Mouse (Mus musculus) neural tube, embryonic 12.5 days (tissue): ENCODE results near the gene Prune1. TPM values are rescaled to one million over a fixed set of nuclear protein-coding genes. Genes with fewer than 3 reads are reported as not detected.
A peak's percentile ranks its signal among the peaks of the same experiment; 100 is the strongest.

Experiments
- ATAC-seq: fragments of 200-750 bp; cut with Nextera tagmentation; 2 replicates; pipeline ENCODE4 v1.8.0; 2017; ENCODE audit warnings: low read depth, mild to moderate bottlenecking, moderate TSS enrichment, moderate library complexity; ENCODE audit not compliant: low FRiP score
- H3K27ac ChIP-seq: fragments of 300-500 bp; sonication (generic); 2 replicates; pipeline ENCODE4 v1.5.1; 2016
- H3K27me3 ChIP-seq: fragments of 300-500 bp; sonication (generic); replicated peaks from 2 replicates; pipeline ENCODE4 v1.6.1; 2016; ENCODE audit warnings: mild to moderate bottlenecking
- H3K36me3 ChIP-seq: fragments of 300-500 bp; sonication (generic); 2 replicates; pipeline ENCODE4 v1.6.1; 2016; ENCODE audit warnings: mild to moderate bottlenecking
- H3K4me1 ChIP-seq: fragments of 300-500 bp; sonication (generic); 2 replicates; pipeline ENCODE4 v1.6.1; 2016
- H3K4me2 ChIP-seq: fragments of 300-500 bp; sonication (generic); replicated peaks from 2 replicates; pipeline ENCODE4 v1.6.1; 2016; ENCODE audit warnings: mild to moderate bottlenecking
- H3K4me3 ChIP-seq: fragments of 300-500 bp; sonication (generic); 2 replicates; pipeline ENCODE4 v1.5.1; 2016
- H3K9ac ChIP-seq: fragments of 300-500 bp; sonication (generic); 2 replicates; pipeline ENCODE4 v1.6.1; 2016; ENCODE audit warnings: mild to moderate bottlenecking
- H3K9me3 ChIP-seq: fragments of 300-500 bp; sonication (generic); 2 replicates; pipeline ENCODE4 v1.6.1; 2016; ENCODE audit warnings: mild to moderate bottlenecking
- WGBS: fragments of 180-500 bp; shearing (Covaris S2); methylation state at CpG from one replicate; pipeline ENCODE4 v1.1.7; 2016; 5-methylcytosine and 5-hydroxymethylcytosine counted together
- polyA plus RNA-seq: library from polyadenylated mRNA; unstranded; fragments of >200 nt; fragmentation: Nextera tagmentation; extraction: Ambion mirVana; gene quantifications from 2 replicates; pipeline ENCODE4 v1.2.1, GENCODE M21; 2016

Gene Prune1
- polyA plus RNA-seq, 1 experiment from 2014 or later: 36.1 TPM

DNA sequence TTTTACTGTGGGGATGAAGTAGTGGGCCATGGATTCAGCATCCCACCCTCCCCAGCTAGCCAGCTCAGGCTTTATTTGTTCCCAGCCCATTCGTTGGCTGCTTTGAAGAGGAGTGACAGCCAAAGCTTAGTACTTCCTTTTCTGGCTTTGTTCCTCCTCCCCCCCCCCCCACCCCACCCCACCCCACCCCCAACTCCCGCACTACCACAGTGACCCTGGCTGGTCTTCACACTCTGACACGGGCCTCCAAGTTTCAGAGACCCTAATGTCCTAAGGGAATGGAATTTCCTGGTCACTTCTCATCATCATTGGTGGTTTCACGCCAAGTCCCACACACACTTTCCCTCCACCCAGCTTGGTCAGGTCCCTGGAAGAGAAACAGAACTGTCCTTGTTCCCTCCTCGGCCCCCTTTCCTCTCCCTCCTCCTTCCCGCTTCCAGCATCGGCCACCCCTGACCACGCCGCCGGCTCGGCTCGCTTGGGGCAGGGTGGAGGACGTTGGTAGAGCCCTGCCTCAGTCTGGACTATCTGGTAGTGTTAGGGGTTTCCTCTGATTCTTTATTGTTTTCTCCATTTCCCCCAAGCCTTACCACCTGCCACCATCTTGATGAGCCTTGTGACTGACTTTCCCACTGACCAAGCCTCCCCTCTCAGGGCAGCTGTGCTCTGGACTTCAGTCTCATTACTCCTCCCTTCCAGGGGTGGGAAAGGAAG lies 51.9 kb downstream of the Prune1 start:
- peak; percentile 10; the same call in 1 of the 2 replicates for ATAC-seq
- 1% methylated on average over 13 of the region's 13 CpGs for WGBS
- H3K9me3 ChIP-seq: no peaks in the 10 kb centered on the region
- peak overlapping the region; percentile 99 for H3K4me3 ChIP-seq
- peaks cover 44% of the 10 kb centered on the region for H3K4me1 ChIP-seq
- peak overlapping the region; percentile 95 for H3K27ac ChIP-seq
- peak overlapping the region; percentile 98 for H3K9ac ChIP-seq
- peak overlapping the region; percentile 87 for H3K4me2 ChIP-seq
- H3K36me3 ChIP-seq: peaks cover 44% of the 10 kb centered on the region
- no peaks in the 10 kb centered on the region for H3K27me3 ChIP-seq

DNA sequence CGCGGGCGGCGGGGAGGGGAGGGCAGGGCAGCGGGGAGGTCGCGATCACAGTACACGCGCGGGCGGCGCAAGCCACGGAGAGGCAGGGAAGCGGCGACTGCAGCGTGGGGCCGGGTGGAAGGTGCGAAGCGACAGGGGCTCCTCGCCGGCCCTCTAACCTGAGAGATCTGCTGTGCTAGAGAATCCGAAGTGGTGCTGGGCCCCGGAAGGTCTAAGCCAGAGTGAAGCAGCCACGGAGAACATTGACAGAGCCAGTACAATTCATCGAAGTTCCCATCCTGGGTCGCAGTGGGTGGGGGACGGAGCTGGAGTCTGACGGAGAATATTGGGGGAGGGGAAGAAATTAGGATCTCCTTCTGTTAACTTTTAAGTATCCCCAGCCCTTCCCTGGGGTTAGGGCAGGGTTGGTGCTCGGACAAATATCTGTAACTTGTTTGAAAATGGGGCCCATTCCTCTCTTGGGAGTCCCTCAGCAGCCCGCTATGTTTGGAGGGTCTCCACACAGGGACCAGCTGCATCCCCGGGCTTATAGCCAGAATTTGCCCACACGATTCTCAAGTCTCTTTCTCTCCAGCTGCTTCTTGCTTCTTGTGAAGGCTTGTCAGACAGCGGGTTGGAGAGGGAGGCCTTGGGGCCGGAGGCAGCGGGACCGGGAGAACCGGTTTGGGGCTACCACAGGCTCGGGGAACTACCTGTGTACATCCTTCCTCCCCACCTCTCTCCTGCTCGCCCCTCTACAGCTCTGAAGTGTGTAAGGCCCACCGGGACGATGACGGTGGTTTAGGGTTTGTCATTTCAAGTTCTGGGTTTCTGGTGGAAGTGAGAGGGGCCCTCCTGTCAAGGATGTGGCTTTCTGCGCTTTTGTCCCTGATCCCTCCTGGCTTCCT lies 52.7 kb downstream of the Prune1 start:
- H3K27me3 ChIP-seq: no peaks in the 10 kb centered on the region
- no peaks in the 10 kb centered on the region for H3K9me3 ChIP-seq
- peak overlapping the region; percentile 87 for H3K4me2 ChIP-seq
- H3K4me3 ChIP-seq: peak overlapping the region; percentile 99
- peak overlapping the region; percentile 98 for H3K9ac ChIP-seq
- H3K36me3 ChIP-seq: peaks cover 40% of the 10 kb centered on the region
- peak overlapping the region; percentile 95 for H3K27ac ChIP-seq
- peak; percentile 11; the same call in 1 of the 2 replicates for ATAC-seq
- H3K4me1 ChIP-seq: peaks cover 51% of the 10 kb centered on the region
- WGBS: under 1% methylated on average over 43 of the region's 43 CpGs

DNA sequence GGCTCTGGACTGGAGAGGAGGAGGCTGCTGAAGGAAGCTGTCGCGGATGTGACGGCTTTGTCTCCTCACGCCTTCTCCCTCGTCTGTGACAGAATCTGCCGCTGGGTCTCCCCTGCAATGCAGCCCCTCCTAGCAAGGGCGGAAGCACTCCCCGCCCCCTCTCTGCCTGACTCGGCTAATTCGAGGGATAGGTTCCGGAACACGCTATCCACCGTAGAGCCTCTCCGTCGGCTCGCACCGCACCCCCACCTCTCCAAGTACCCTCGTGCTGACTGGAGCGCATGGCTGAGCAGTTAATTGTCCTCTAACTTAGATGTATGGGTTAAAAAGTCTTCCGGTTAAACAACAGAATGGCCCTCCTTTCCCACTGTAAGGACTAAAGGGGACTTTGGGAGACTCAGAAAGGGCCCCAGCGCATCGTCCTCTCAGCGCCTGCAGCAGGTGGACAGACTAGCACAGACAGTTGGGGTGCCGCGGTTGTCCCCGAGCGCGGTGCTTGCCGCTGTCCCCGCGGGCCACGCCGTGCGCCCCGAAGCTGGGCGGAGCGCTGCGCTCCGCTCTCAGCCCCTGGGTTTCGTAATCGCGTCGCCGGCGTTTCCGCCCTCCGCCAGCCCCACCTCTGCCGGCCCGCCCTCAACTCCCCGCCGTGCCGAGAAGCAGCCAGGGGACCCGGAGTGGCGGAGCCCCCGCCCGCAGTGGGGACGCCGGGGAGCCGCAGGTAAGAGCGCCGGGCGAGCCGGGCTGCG lies 53.6 kb downstream of the Prune1 start, which contains the start of gene Cdc42se1:
Cdc42se1 (plus strand) TSS at position 585 of the 746 bp plus-strand sequence.
- Histone ChIP-seq H3K36me3 (peaks cover 40% of the 10 kb centered on the region), H3K27ac (peak within 1 kb of the TSS; percentile 95), H3K27me3 (no peaks in the 10 kb centered on the region), H3K4me3 (peak within 1 kb of the TSS; percentile 99), H3K4me1 (peaks cover 52% of the 10 kb centered on the region), H3K9ac (peak within 1 kb of the TSS; percentile 98), H3K4me2 (peak within 1 kb of the TSS; percentile 87), H3K9me3 (no peaks in the 10 kb centered on the region)
- peak; percentile 90 for ATAC-seq
- WGBS: under 1% methylated on average over 64 of the region's 64 CpGs

DNA sequence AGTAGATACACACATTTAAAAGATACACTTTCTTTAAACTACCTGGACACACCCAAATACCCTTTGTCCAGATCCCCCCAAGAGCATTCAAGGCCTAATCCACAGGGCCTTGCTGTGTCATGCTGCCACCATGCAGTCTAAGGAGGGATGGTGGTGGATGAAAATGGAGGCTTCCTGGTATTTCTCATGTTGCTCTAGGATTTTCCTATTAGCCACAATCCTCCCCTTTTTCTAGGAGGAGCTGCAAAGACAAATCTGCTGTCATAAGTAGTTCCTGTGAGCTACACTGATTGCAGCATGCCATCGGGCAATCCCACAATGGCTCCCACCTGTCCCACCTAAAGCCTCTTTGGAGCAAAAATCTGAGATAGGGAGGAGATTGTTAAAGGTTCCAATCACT lies 54.7 kb downstream of the Prune1 start:
- Histone ChIP-seq H3K27me3 (no peaks in the 10 kb centered on the region), H3K4me2 (peak overlapping the region; percentile 87), H3K4me3 (peak overlapping the region; percentile 99), H3K4me1 (peaks cover 52% of the 10 kb centered on the region), H3K9me3 (no peaks in the 10 kb centered on the region), H3K9ac (peak overlapping the region; percentile 98), H3K36me3 (peaks cover 40% of the 10 kb centered on the region), H3K27ac (peak overlapping the region; percentile 95; the same call in 1 of the 2 replicates)
- ATAC-seq: no peak
- WGBS: 26% methylated on average over 1 of the region's 1 CpGs

DNA sequence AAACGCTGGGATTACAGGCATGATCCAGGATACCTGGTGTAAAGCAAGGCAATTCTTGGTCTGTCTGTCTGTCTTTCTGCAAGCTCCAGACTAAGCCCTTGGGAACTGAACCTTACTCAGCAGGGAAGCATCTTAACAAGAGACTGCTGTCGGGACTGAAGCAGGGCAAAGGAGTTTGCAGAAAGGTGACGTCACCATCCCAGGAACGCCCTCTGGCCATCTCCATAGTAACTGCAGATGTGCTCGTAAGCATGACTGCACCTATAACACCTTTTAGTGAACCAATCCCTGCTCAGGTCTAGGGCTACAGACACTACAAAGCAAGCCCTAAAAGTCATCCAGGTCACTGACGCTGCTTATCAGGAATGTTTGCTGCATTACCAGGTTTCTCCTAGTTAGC lies 57.6 kb downstream of the Prune1 start:
- H3K27ac ChIP-seq: no peak overlapping the region
- no peak overlapping the region for H3K4me3 ChIP-seq
- H3K27me3 ChIP-seq: no peaks in the 10 kb centered on the region
- H3K36me3 ChIP-seq: peaks cover 57% of the 10 kb centered on the region
- no peak overlapping the region for H3K9ac ChIP-seq
- no peaks in the 10 kb centered on the region for H3K9me3 ChIP-seq
- H3K4me2 ChIP-seq: peak overlapping the region; percentile 39; the same call in 1 of the 2 replicates
- H3K4me1 ChIP-seq: peaks cover 24% of the 10 kb centered on the region
- no peak for ATAC-seq
- WGBS: 38% methylated on average over 6 of the region's 6 CpGs

DNA sequence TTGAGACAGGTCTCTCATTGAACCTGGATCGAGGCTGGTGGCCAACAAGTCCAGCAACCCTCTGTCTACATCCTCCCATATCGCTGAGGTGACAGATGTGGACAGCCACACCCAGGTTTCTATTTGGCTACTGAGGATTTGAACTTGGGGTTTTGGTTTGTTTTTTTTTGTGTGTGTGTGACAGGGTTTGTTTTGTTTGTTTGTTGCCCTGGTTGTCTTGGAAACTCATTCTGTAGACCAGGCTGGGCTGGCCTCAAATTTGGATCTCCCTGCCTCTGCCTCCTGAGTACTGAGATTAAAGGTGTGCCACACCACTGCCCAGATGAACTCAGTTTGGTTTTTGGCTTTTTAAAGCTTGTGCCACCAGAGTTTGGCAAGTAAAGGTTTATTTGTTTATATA lies 58.8 kb downstream of the Prune1 start:
- Histone ChIP-seq H3K9ac (no peak overlapping the region), H3K9me3 (no peaks in the 10 kb centered on the region), H3K4me1 (peaks cover 29% of the 10 kb centered on the region), H3K27ac (no peak overlapping the region), H3K4me3 (no peak overlapping the region), H3K27me3 (no peaks in the 10 kb centered on the region), H3K4me2 (no peak overlapping the region), H3K36me3 (peaks cover 66% of the 10 kb centered on the region)
- ATAC-seq: no peak
- WGBS: 97% methylated on average over 2 of the region's 2 CpGs

DNA sequence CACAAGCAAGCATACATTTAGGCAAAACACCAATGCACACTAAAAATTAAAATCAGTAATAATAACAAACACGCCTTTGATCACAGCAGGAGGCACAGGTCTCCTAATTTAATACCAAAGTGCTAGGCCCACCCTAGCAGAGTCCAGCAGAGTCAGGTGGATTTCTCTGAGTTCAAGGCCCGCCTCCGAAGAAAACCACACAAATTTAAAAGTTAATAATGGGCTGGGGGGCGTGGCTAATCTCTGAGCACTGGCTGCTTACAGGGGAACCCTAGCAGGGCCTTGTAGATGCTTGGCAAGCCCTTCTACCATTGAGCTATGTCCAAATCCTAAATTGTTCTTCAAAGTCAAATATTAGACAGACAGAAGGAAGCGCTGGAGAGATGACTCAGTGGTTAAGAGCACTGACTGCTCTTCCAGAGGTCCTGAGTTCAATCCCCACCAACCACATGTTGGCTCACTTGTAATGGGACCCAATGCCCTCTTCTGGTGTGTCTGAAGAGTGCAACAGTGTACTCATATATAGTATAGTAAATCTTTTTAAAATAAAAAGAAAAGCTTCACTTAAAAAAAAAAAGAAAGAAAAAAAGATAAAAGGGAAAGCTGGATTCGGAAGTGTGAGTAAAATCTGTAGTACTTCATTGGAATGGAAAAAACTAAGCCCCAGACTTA lies 63.3 kb downstream of the Prune1 start:
- Histone ChIP-seq H3K4me1 (peaks cover 11% of the 10 kb centered on the region; the same call in 1 of the 2 replicates), H3K4me3 (peak overlapping the region; percentile 69; the same call in 1 of the 2 replicates), H3K4me2 (peak overlapping the region; percentile 66), H3K27ac (peak overlapping the region; percentile 81; the same call in 1 of the 2 replicates), H3K27me3 (no peaks in the 10 kb centered on the region), H3K9ac (0 out of 2 replicates have a peak overlapping the region, but pooled peaks have one; percentile 86), H3K36me3 (peaks cover 60% of the 10 kb centered on the region), H3K9me3 (no peaks in the 10 kb centered on the region)
- no peak for ATAC-seq
- WGBS: 76% methylated on average over 6 of the region's 6 CpGs

DNA sequence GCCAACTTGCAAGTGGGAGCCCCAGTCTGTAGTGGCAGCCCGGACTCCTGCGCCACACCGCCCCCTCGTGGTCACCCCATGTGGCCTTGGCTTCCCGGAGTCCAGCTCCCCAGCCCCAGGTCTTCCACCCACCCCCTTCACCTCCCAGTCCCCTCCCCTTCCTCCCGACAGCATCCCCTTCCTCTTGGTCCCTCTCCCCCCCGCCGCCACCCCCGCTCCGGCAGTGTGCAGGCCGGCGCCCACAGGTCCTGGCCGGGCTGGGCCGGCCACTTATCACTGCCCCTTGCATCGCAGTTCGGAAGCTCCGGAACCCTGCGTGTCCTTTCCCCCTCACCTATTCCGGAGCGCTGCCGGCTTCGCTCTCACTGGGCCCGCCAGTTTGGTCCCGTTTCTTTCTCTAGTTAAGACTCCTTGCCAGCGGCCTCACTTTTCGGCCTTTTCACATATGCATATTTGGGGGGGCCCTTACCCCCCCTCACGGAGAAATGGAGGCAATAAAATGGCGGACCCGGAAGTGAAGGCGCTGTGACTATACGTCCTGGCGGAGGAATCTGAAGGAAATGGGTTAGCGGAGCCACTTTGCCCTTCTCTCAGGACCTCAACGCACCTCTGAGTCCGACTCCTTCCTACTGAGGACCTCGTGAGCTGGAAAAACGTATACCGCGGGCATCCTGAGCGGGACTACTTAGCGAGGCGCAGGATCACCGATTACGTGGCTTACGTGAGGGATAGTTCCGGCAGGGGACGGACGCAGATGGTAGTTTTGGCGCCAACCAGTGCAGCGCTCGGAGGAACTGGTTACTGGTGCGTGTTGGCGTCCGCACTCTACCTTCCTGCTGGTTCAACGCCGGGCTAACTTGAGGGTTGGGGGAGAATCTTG lies 64.4 kb downstream of the Prune1 start, which contains the start of gene Gabpb2:
Gabpb2 (minus strand) TSS at position 662 of the 880 bp plus-strand sequence.
- Histone ChIP-seq H3K4me2 (peak within 1 kb of the TSS; percentile 66), H3K4me3 (peak within 1 kb of the TSS; percentile 69), H3K9me3 (no peaks in the 10 kb centered on the region), H3K36me3 (peaks cover 49% of the 10 kb centered on the region), H3K4me1 (peaks cover 11% of the 10 kb centered on the region; the same call in 1 of the 2 replicates), H3K9ac (peak within 1 kb of the TSS; percentile 86), H3K27ac (peak within 1 kb of the TSS; percentile 81), H3K27me3 (no peaks in the 10 kb centered on the region)
- peak; percentile 92 for ATAC-seq
- WGBS: 1% methylated on average over 56 of the region's 56 CpGs

DNA sequence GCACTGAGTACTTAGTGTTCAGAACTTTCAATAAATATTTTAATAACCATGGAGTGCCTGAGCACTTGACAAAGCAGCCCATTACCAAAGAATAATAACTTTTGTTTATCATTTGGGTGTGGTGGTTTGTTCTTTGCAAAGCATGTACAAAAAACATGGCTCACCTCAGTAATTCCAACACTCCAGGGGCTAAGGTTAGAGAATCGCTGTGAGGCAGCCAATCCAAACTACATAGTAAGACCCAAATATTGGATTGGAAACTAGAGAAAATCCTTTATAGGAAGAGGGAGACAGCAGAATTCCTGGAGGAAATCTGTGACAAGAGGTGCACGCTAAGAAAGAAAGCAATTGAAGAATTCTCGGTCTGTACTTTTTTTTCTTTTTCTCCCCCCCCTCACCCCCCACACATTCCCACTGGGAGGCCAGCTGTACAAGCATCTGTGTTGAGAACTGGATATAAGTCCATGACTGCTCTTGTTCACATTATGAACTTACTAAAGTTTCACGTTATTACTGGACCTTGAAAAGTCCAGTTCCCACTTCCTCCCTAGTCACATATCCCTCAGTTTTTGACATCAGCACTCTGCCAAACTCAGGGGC lies 65.1 kb downstream of the Prune1 start:
- H3K36me3 ChIP-seq: peaks cover 44% of the 10 kb centered on the region
- H3K27ac ChIP-seq: peak overlapping the region; percentile 81
- no peaks in the 10 kb centered on the region for H3K9me3 ChIP-seq
- 24% methylated on average over 4 of the region's 4 CpGs for WGBS
- peak overlapping the region; percentile 69 for H3K4me3 ChIP-seq
- no peaks in the 10 kb centered on the region for H3K27me3 ChIP-seq
- no peak for ATAC-seq
- peak overlapping the region; percentile 66 for H3K4me2 ChIP-seq
- H3K9ac ChIP-seq: peak overlapping the region; percentile 86
- H3K4me1 ChIP-seq: peaks cover 11% of the 10 kb centered on the region; the same call in 1 of the 2 replicates

DNA sequence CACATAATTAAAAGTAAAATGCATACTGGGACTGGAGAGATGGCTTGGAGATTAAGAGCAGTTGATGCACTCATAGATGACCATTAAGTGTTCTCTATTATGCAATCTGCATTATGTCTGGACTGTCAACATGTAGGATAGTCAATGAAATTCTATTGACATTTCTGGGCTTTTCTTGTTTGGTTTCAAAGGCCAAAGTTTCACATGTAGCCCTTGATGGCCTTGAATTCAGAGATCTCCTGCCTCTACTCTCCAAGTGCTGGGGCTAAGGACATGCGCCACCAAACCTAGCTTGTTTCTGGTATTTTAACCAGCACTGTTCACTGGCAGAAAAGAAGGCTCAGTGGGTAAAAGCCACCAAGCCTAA lies 68.3 kb downstream of the Prune1 start:
- peaks cover 10% of the 10 kb centered on the region; the same call in 1 of the 2 replicates for H3K4me1 ChIP-seq
- H3K36me3 ChIP-seq: peaks cover 20% of the 10 kb centered on the region
- no peaks in the 10 kb centered on the region for H3K9me3 ChIP-seq
- H3K27ac ChIP-seq: no peak overlapping the region
- no peak overlapping the region for H3K9ac ChIP-seq
- no peak overlapping the region for H3K4me3 ChIP-seq
- no peak overlapping the region for H3K4me2 ChIP-seq
- ATAC-seq: no peak
- WGBS: 100% methylated on average over 1 of the region's 1 CpGs
- no peaks in the 10 kb centered on the region for H3K27me3 ChIP-seq
